Mouse (Mus musculus) stomach, embryonic 14.5 days (tissue): Measurements from ENCODE around the gene Ints14. TPM values are rescaled to one million over a fixed set of nuclear protein-coding genes. Genes with fewer than 3 reads are reported as not detected.

Experiments
- ATAC-seq: fragments of 200-750 bp; cut with Nextera tagmentation; 2 replicates; pipeline ENCODE4 v1.8.0; 2017; ENCODE audit warnings: low read depth, moderate TSS enrichment; ENCODE audit not compliant: insufficient number of reproducible peaks, insufficient read depth, low FRiP score
- H3K27ac ChIP-seq: fragments of 300-500 bp; sonication (generic); 2 replicates; pipeline ENCODE4 v1.5.1; 2014; ENCODE audit warnings: mild to moderate bottlenecking, low read length, moderate library complexity, mixed read lengths
- H3K27me3 ChIP-seq: fragments of 300-500 bp; sonication (generic); 2 replicates; pipeline ENCODE4 v1.6.1; 2014; ENCODE audit warnings: low read length, control low read depth, mixed read lengths; ENCODE audit not compliant: control insufficient read depth, insufficient read depth
- H3K36me3 ChIP-seq: fragments of 300-500 bp; sonication (generic); 2 replicates; pipeline ENCODE4 v1.6.1; 2014; ENCODE audit warnings: mild to moderate bottlenecking, control low read depth, low read length, moderate library complexity, mixed read lengths; ENCODE audit not compliant: control insufficient read depth, insufficient read depth
- H3K4me1 ChIP-seq: fragments of 300-500 bp; sonication (generic); 2 replicates; pipeline ENCODE4 v1.6.1; 2014; ENCODE audit warnings: low read length, control low read depth, mixed read lengths; ENCODE audit not compliant: control insufficient read depth, insufficient read depth
- H3K4me2 ChIP-seq: fragments of 300-500 bp; sonication (generic); replicated peaks from 2 replicates; pipeline ENCODE4 v1.6.1; 2014; ENCODE audit warnings: low read depth, low read length, control low read depth
- H3K4me3 ChIP-seq: fragments of 300-500 bp; sonication (generic); 2 replicates; pipeline ENCODE4 v1.5.1; 2014; ENCODE audit warnings: low read depth, low read length, control low read depth
- H3K9ac ChIP-seq: fragments of 300-500 bp; sonication (generic); replicated peaks from 2 replicates; pipeline ENCODE4 v1.6.1; 2014; ENCODE audit warnings: low read depth, mild to moderate bottlenecking, control low read depth, low read length, moderate library complexity, mixed read lengths
- H3K9me3 ChIP-seq: fragments of 300-500 bp; sonication (generic); 2 replicates; pipeline ENCODE4 v1.6.1; 2016; ENCODE audit warnings: low read depth, low read length, control low read depth; ENCODE audit not compliant: control insufficient read depth
- WGBS: fragments of 180-500 bp; shearing (Covaris S2); extraction: QIAGEN DNeasy Blood & Tissue Kit; methylation state at CpG from one replicate; pipeline ENCODE4 v1.1.7; 2014; 5-methylcytosine and 5-hydroxymethylcytosine counted together
- polyA plus RNA-seq: library from polyadenylated mRNA; unstranded; fragments of >200 nt; fragmentation: Nextera tagmentation; extraction: Ambion mirVana; gene quantifications from 2 replicates; pipeline ENCODE4 v1.2.1, GENCODE M21; 2014

The Ints14 gene
- polyA plus RNA-seq, 1 experiment from 2014 or later: 53.2 TPM

DNA sequence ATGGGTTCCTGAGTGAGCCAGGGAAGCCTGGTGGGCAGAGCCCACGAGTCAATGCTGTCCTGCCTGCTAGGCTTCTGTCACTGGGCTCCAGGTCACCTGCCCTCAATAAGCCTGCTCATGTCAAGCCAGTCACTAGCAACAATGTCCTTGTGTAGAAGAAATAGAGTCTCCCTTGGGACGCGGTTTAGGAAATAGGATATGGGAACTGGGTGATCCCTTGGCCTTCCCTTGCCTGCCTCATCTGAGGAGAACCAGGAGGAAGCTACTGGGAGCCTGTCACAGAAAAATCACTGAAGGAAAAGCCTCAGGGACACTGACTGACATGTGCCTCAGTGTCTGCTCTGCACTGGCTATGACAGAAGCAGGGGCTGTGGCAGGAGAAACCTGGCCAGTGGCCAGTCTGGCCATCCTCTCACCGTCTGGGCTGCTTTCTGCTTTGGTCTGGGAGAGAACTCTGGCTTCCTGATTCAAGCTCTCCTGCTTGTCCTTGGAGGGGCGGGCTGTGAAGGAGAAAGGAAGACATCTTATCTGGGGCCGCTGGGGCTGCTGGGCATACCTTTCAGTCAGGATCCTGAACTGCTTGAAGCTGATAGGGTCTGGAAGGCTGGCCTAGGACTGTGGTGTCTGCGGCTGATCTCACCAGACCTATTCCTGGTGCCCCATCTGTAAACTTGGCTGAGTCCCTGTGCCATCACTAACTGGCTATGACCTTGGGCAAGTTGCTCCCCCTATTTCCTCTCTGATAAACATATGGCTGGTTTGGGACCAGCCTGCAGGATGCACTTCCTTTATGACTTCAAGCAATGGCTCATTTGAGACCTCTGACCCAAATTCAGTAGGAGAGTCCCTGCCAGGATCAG is 28.7 kb upstream of the Ints14 start:
- 71% methylated on average over 7 of the region's 7 CpGs for whole genome bisulfite sequencing
- ATAC-seq: no peak
- Histone ChIP-seq H3K36me3 (no peaks in the 10 kb centered on the region), H3K4me2 (no peak overlapping the region), H3K27ac (no peak overlapping the region), H3K9me3 (no peaks in the 10 kb centered on the region), H3K4me3 (no peak overlapping the region), H3K9ac (no peak overlapping the region), H3K4me1 (no peaks in the 10 kb centered on the region), H3K27me3 (no peaks in the 10 kb centered on the region)

DNA sequence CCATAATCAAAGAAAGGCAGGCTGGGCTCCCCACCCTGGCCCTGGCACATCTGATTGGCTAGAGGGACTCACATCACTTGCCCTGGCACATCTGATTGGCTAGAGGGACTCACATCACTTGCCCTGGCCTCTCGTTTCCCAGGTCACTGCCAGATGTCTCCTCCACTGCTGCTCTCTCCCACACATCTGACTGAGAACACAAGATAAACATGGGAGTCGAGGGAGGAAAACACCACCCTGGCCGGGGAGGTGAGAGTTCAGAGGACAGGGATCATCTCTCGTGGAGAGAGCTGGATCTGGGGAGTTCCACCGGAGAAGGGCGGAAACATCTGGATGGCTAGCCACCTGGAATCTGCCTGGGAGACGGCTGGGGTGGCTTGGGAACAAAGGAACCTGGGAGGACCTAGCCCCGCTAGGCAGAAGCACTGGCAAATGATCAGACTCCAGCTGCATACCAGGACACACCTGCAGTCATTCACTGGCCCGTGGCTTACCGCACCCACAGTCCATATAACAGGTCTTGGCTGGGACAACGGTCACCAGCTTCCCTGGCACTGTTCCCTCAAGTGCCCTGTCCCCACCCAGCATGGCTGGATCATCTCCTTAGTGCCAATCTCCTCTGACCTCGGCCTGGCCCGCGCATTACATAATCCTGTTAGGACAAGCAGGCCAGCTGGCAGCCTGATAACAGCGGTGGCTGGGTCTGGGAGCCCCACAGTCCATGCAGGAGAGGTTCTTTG is 26.5 kb upstream of the Ints14 start:
- Histone ChIP-seq H3K4me2 (no peak overlapping the region), H3K4me3 (no peak overlapping the region), H3K4me1 (no peaks in the 10 kb centered on the region), H3K9me3 (no peaks in the 10 kb centered on the region), H3K27ac (no peak overlapping the region), H3K36me3 (no peaks in the 10 kb centered on the region), H3K27me3 (no peaks in the 10 kb centered on the region), H3K9ac (no peak overlapping the region)
- ATAC-seq: peak; percentile 40; the same call in 1 of the 2 replicates
- WGBS: 38% methylated on average over 15 of the region's 15 CpGs

- peak; percentile 16; the same call in 1 of the 2 replicates for ATAC-seq
- WGBS: 9% methylated on average over 6 of the region's 6 CpGs
- Histone ChIP-seq H3K27ac (no peak overlapping the region), H3K4me3 (no peak overlapping the region), H3K4me2 (no peak overlapping the region), H3K9ac (no peak overlapping the region), H3K9me3 (no peaks in the 10 kb centered on the region), H3K36me3 (no peaks in the 10 kb centered on the region), H3K27me3 (no peaks in the 10 kb centered on the region), H3K4me1 (peaks cover 7% of the 10 kb centered on the region; the same call in 1 of the 2 replicates)
These were observed 24.2 kb upstream of the Ints14 start for GRCm38 (mm10) chr9:64936508-64936907.

- H3K4me2 ChIP-seq: no peak overlapping the region
- H3K4me3 ChIP-seq: no peak overlapping the region
- no peaks in the 10 kb centered on the region for H3K27me3 ChIP-seq
- WGBS: 60% methylated on average over 5 of the region's 5 CpGs
- no peaks in the 10 kb centered on the region for H3K9me3 ChIP-seq
- no peak overlapping the region for H3K27ac ChIP-seq
- peaks cover 9% of the 10 kb centered on the region; the same call in 1 of the 2 replicates for H3K4me1 ChIP-seq
- no peak overlapping the region for H3K9ac ChIP-seq
- no peaks in the 10 kb centered on the region for H3K36me3 ChIP-seq
- no peak for ATAC-seq
These were observed 23.2 kb upstream of the Ints14 start for GRCm38 (mm10) chr9:64937491-64937890.

GRCm38 (mm10) chr9:64938535-64938934 is 22.2 kb upstream of the Ints14 start:
- H3K4me1 ChIP-seq: peaks cover 9% of the 10 kb centered on the region; the same call in 1 of the 2 replicates
- no peak overlapping the region for H3K4me2 ChIP-seq
- H3K36me3 ChIP-seq: no peaks in the 10 kb centered on the region
- no peak overlapping the region for H3K4me3 ChIP-seq
- no peaks in the 10 kb centered on the region for H3K27me3 ChIP-seq
- no peak overlapping the region for H3K9ac ChIP-seq
- 80% methylated on average over 5 of the region's 5 CpGs for WGBS
- no peak for ATAC-seq
- no peak overlapping the region for H3K27ac ChIP-seq
- H3K9me3 ChIP-seq: no peaks in the 10 kb centered on the region

GRCm38 (mm10) chr9:64939281-64939680 is 21.4 kb upstream of the Ints14 start:
- Histone ChIP-seq H3K27me3 (no peaks in the 10 kb centered on the region), H3K9ac (no peak overlapping the region), H3K9me3 (no peaks in the 10 kb centered on the region), H3K4me3 (no peak overlapping the region), H3K4me1 (peaks cover 9% of the 10 kb centered on the region; the same call in 1 of the 2 replicates), H3K36me3 (no peaks in the 10 kb centered on the region), H3K4me2 (no peak overlapping the region), H3K27ac (no peak overlapping the region)
- WGBS: 52% methylated on average over 4 of the region's 4 CpGs
- ATAC-seq: no peak

- Histone ChIP-seq H3K27ac (no peak overlapping the region), H3K36me3 (no peaks in the 10 kb centered on the region), H3K4me3 (no peak overlapping the region), H3K9ac (no peak overlapping the region), H3K4me2 (no peak overlapping the region), H3K4me1 (peaks cover 9% of the 10 kb centered on the region; the same call in 1 of the 2 replicates), H3K27me3 (no peaks in the 10 kb centered on the region), H3K9me3 (no peaks in the 10 kb centered on the region)
- no peak for ATAC-seq
- WGBS: 87% methylated on average over 2 of the region's 2 CpGs
These were observed 20.9 kb upstream of the Ints14 start for GRCm38 (mm10) chr9:64939790-64940189.

- Histone ChIP-seq H3K36me3 (no peaks in the 10 kb centered on the region), H3K4me3 (no peak overlapping the region), H3K27ac (peak overlapping the region; percentile 77; the same call in 1 of the 2 replicates), H3K4me2 (no peak overlapping the region), H3K4me1 (peaks cover 9% of the 10 kb centered on the region; the same call in 1 of the 2 replicates), H3K9me3 (no peaks in the 10 kb centered on the region), H3K27me3 (no peaks in the 10 kb centered on the region), H3K9ac (no peak overlapping the region)
- ATAC-seq: no peak
- 54% methylated on average over 11 of the region's 11 CpGs for WGBS
These were observed 19.9 kb upstream of the Ints14 start for GRCm38 (mm10) chr9:64940731-64941346.
